Mouse (Mus musculus): ENCODE results near the gene Gata5. TPM values are rescaled to one million over a fixed set of nuclear protein-coding genes. Genes with fewer than 3 reads are reported as not detected.

Gata5 gene
- polyA plus RNA-seq, 1 experiment from 2014 or later: not detected

- 57% methylated on average over 2 of the region's 2 CpGs for WGBS
- H3K4me1 ChIP-seq: peaks cover 7% of the 10 kb centered on the region; the same call in 1 of the 2 replicates
- ATAC-seq (ENCODE audit: insufficient number of reproducible peaks, low FRiP score, low TSS enrichment, low read depth): no peak
- no peak overlapping the region for H3K9ac ChIP-seq
- no peaks in the 10 kb centered on the region for H3K9me3 ChIP-seq
- no peak overlapping the region for H3K4me2 ChIP-seq
- H3K27me3 ChIP-seq: peaks cover 27% of the 10 kb centered on the region
- H3K36me3 ChIP-seq: no peaks in the 10 kb centered on the region
- no peak overlapping the region for H3K4me3 ChIP-seq
- H3K27ac ChIP-seq: no peak overlapping the region
These were observed 7.7 kb upstream of the Gata5 start for GRCm38 (mm10) chr2:180342189-180342588.

- Histone ChIP-seq H3K4me2 (no peak overlapping the region), H3K27ac (no peak overlapping the region), H3K36me3 (no peaks in the 10 kb centered on the region), H3K4me3 (no peak overlapping the region), H3K9me3 (no peaks in the 10 kb centered on the region), H3K9ac (no peak overlapping the region), H3K27me3 (peaks cover 37% of the 10 kb centered on the region), H3K4me1 (0 out of 2 replicates have a peak, but pooled peaks cover 2% of the 10 kb centered on the region)
- ATAC-seq (ENCODE audit: insufficient number of reproducible peaks, low FRiP score, low TSS enrichment, low read depth): no peak
- WGBS: 68% methylated on average over 8 of the region's 8 CpGs
These were observed 6.7 kb upstream of the Gata5 start for GRCm38 (mm10) chr2:180341229-180341628.

- Histone ChIP-seq H3K27ac (no peak overlapping the region), H3K36me3 (no peaks in the 10 kb centered on the region), H3K4me1 (peaks cover 4% of the 10 kb centered on the region), H3K4me3 (no peak overlapping the region), H3K4me2 (no peak overlapping the region), H3K9me3 (no peaks in the 10 kb centered on the region), H3K9ac (no peak overlapping the region), H3K27me3 (peaks cover 50% of the 10 kb centered on the region)
- no peak for ATAC-seq (ENCODE audit: insufficient number of reproducible peaks, low FRiP score, low TSS enrichment, low read depth)
- WGBS: 58% methylated on average over 11 of the region's 11 CpGs
These were observed 5.4 kb upstream of the Gata5 start for GRCm38 (mm10) chr2:180339886-180340285.

GRCm38 (mm10) chr2:180333778-180334550, 535 bp downstream of the Gata5 start:
- H3K36me3 ChIP-seq: no peaks in the 10 kb centered on the region
- 1% methylated on average over 69 of the region's 69 CpGs for WGBS
- H3K4me2 ChIP-seq: peak overlapping the region; percentile 56
- H3K9me3 ChIP-seq: no peaks in the 10 kb centered on the region
- H3K27ac ChIP-seq: no peak overlapping the region
- peak overlapping the region; percentile 32 for H3K4me3 ChIP-seq
- no peak for ATAC-seq (ENCODE audit: insufficient number of reproducible peaks, low FRiP score, low TSS enrichment, low read depth)
- peaks cover 16% of the 10 kb centered on the region for H3K4me1 ChIP-seq
- peaks cover 84% of the 10 kb centered on the region for H3K27me3 ChIP-seq
- H3K9ac ChIP-seq: 0 out of 2 replicates have a peak overlapping the region, but pooled peaks have one; percentile 8

- Histone ChIP-seq H3K9me3 (no peaks in the 10 kb centered on the region), H3K4me3 (no peak overlapping the region), H3K36me3 (no peaks in the 10 kb centered on the region), H3K27me3 (peaks cover 41% of the 10 kb centered on the region), H3K27ac (no peak overlapping the region), H3K4me1 (peaks cover 10% of the 10 kb centered on the region), H3K4me2 (no peak overlapping the region), H3K9ac (no peak overlapping the region)
- WGBS: 88% methylated on average over 1 of the region's 1 CpGs
- no peak for ATAC-seq (ENCODE audit: insufficient number of reproducible peaks, low FRiP score, low TSS enrichment, low read depth)
These were observed 5.0 kb downstream of the Gata5 start for GRCm38 (mm10) chr2:180329466-180329865.

- ATAC-seq (ENCODE audit: insufficient number of reproducible peaks, low FRiP score, low TSS enrichment, low read depth): no peak
- 15% methylated on average over 14 of the region's 14 CpGs for WGBS
- Histone ChIP-seq H3K4me3 (no peak overlapping the region), H3K4me2 (no peak overlapping the region), H3K27ac (no peak overlapping the region), H3K9ac (no peak overlapping the region), H3K9me3 (no peaks in the 10 kb centered on the region), H3K4me1 (peaks cover 5% of the 10 kb centered on the region; the same call in 1 of the 2 replicates), H3K36me3 (no peaks in the 10 kb centered on the region), H3K27me3 (no peaks in the 10 kb centered on the region)
These were observed 11.7 kb downstream of the Gata5 start for GRCm38 (mm10) chr2:180322674-180323355.

- no peak overlapping the region for H3K27ac ChIP-seq
- H3K4me3 ChIP-seq: no peak overlapping the region
- no peaks in the 10 kb centered on the region for H3K36me3 ChIP-seq
- H3K9me3 ChIP-seq: no peaks in the 10 kb centered on the region
- no peak overlapping the region for H3K9ac ChIP-seq
- ATAC-seq (ENCODE audit: insufficient number of reproducible peaks, low FRiP score, low TSS enrichment, low read depth): no peak
- no peak overlapping the region for H3K4me2 ChIP-seq
- H3K27me3 ChIP-seq: no peaks in the 10 kb centered on the region
- 71% methylated on average over 4 of the region's 4 CpGs for WGBS
- H3K4me1 ChIP-seq: peaks cover 5% of the 10 kb centered on the region; the same call in 1 of the 2 replicates
These were observed 14.3 kb downstream of the Gata5 start for GRCm38 (mm10) chr2:180320216-180320615.

GRCm38 (mm10) chr2:180317591-180317990, 16.9 kb downstream of the Gata5 start:
- Histone ChIP-seq H3K9me3 (no peaks in the 10 kb centered on the region), H3K9ac (no peak overlapping the region), H3K27ac (no peak overlapping the region), H3K4me2 (no peak overlapping the region), H3K36me3 (no peaks in the 10 kb centered on the region), H3K4me3 (no peak overlapping the region), H3K27me3 (no peaks in the 10 kb centered on the region), H3K4me1 (peaks cover 1% of the 10 kb centered on the region; the same call in 1 of the 2 replicates)
- WGBS: 61% methylated on average over 7 of the region's 7 CpGs
- no peak for ATAC-seq (ENCODE audit: insufficient number of reproducible peaks, low FRiP score, low TSS enrichment, low read depth)

- no peak for ATAC-seq (ENCODE audit: insufficient number of reproducible peaks, low FRiP score, low TSS enrichment, low read depth)
- Histone ChIP-seq H3K9me3 (no peaks in the 10 kb centered on the region), H3K4me2 (no peak overlapping the region), H3K9ac (no peak overlapping the region), H3K4me3 (no peak overlapping the region), H3K27me3 (no peaks in the 10 kb centered on the region), H3K36me3 (no peaks in the 10 kb centered on the region), H3K27ac (no peak overlapping the region), H3K4me1 (no peaks in the 10 kb centered on the region)
- 77% methylated on average over 2 of the region's 2 CpGs for WGBS
These were observed 20.2 kb downstream of the Gata5 start for GRCm38 (mm10) chr2:180314292-180314691.

- no peak for ATAC-seq (ENCODE audit: insufficient number of reproducible peaks, low FRiP score, low TSS enrichment, low read depth)
- no peak overlapping the region for H3K9ac ChIP-seq
- H3K4me3 ChIP-seq: no peak overlapping the region
- no peaks in the 10 kb centered on the region for H3K36me3 ChIP-seq
- no peaks in the 10 kb centered on the region for H3K4me1 ChIP-seq
- no peak overlapping the region for H3K4me2 ChIP-seq
- H3K9me3 ChIP-seq: no peaks in the 10 kb centered on the region
- WGBS: 77% methylated on average over 4 of the region's 4 CpGs
- H3K27ac ChIP-seq: no peak overlapping the region
- no peaks in the 10 kb centered on the region for H3K27me3 ChIP-seq
These were observed 23.4 kb downstream of the Gata5 start for GRCm38 (mm10) chr2:180311147-180311546.

GRCm38 (mm10) chr2:180307680-180308079, 26.8 kb downstream of the Gata5 start:
- H3K4me2 ChIP-seq: no peak overlapping the region
- no peak overlapping the region for H3K4me3 ChIP-seq
- no peak for ATAC-seq (ENCODE audit: insufficient number of reproducible peaks, low FRiP score, low TSS enrichment, low read depth)
- H3K4me1 ChIP-seq: no peaks in the 10 kb centered on the region
- H3K27ac ChIP-seq: no peak overlapping the region
- no peaks in the 10 kb centered on the region for H3K27me3 ChIP-seq
- H3K36me3 ChIP-seq: no peaks in the 10 kb centered on the region
- no peak overlapping the region for H3K9ac ChIP-seq
- H3K9me3 ChIP-seq: no peaks in the 10 kb centered on the region
- 63% methylated on average over 2 of the region's 2 CpGs for WGBS

All from limb, embryonic 15.5 days (tissue).